Mouse (Mus musculus): Measurements from ENCODE around the gene Zfp157. TPM values are rescaled to one million over a fixed set of nuclear protein-coding genes. Genes with fewer than 3 reads are reported as not detected.
"Not testable (repeated sequence)": the region's sequence is repeated elsewhere in the genome, so short reads cannot be mapped to it uniquely, and the experiment has no call there.

The Zfp157 gene
- 48.4 and 52.9 TPM in 2 replicates for polyA plus RNA-seq (2014; fragmentation: Nextera tagmentation; extraction: Ambion mirVana)

- Histone ChIP-seq H3K4me2 (ENCODE audit: low read depth) (peak within 1 kb of the TSS; percentile 43), H3K9me3 (ENCODE audit: control insufficient read depth, low read length) (no peaks in the 10 kb centered on the region), H3K36me3 (ENCODE audit: control insufficient read depth, insufficient read depth, low read length) (peaks cover 13% of the 10 kb centered on the region), H3K27ac (ENCODE audit: low read depth, low read length) (peak within 1 kb of the TSS; percentile 81), H3K4me3 (ENCODE audit: low read depth, low read length) (peak within 1 kb of the TSS; percentile 93), H3K4me1 (ENCODE audit: control insufficient read depth, insufficient read depth, low read length) (peaks cover 16% of the 10 kb centered on the region; the same call in 1 of the 2 replicates), H3K9ac (ENCODE audit: low read length) (peak within 1 kb of the TSS; percentile 98), H3K27me3 (ENCODE audit: control insufficient read depth, insufficient read depth, low read length) (no peaks in the 10 kb centered on the region)
- under 1% methylated on average over 49 of the region's 49 CpGs for WGBS
- ATAC-seq (ENCODE audit: insufficient read depth, low FRiP score, low TSS enrichment) (peak; percentile 100), DNase-seq (ENCODE audit: low spot score) (peak; percentile 92)
Observed at GRCm38 (mm10) chr5:138441286-138442194, at the start of gene Zfp157. Zfp157 (plus strand) TSS chr5:138441468.

GRCm38 (mm10) chr5:138397795-138398337 lies 43.4 kb upstream of the Zfp157 start:
- WGBS: 69% methylated on average over 2 of the region's 2 CpGs

GRCm38 (mm10) chr5:138400431-138400830 lies 40.8 kb upstream of the Zfp157 start:
- not testable (repeated sequence) for H3K27me3 ChIP-seq (ENCODE audit: control insufficient read depth, insufficient read depth, low read length); H3K27ac ChIP-seq (ENCODE audit: low read depth, low read length); ATAC-seq (ENCODE audit: insufficient read depth, low FRiP score, low TSS enrichment); DNase-seq (ENCODE audit: low spot score); H3K4me1 ChIP-seq (ENCODE audit: control insufficient read depth, insufficient read depth, low read length); H3K9ac ChIP-seq (ENCODE audit: low read length); H3K4me3 ChIP-seq (ENCODE audit: low read depth, low read length); H3K36me3 ChIP-seq (ENCODE audit: control insufficient read depth, insufficient read depth, low read length); H3K9me3 ChIP-seq (ENCODE audit: control insufficient read depth, low read length); H3K4me2 ChIP-seq (ENCODE audit: low read depth)

More at GRCm38 (mm10) chr5:138397795-138398337, 43.4 kb upstream of the Zfp157 start:
- Histone ChIP-seq H3K27me3 (ENCODE audit: control insufficient read depth, insufficient read depth, low read length) (no peaks in the 10 kb centered on the region), H3K27ac (ENCODE audit: low read depth, low read length) (no peak overlapping the region), H3K4me1 (ENCODE audit: control insufficient read depth, insufficient read depth, low read length) (no peaks in the 10 kb centered on the region), H3K9me3 (ENCODE audit: control insufficient read depth, low read length) (no peaks in the 10 kb centered on the region), H3K4me3 (ENCODE audit: low read depth, low read length) (no peak overlapping the region), H3K36me3 (ENCODE audit: control insufficient read depth, insufficient read depth, low read length) (no peaks in the 10 kb centered on the region), H3K4me2 (ENCODE audit: low read depth) (no peak overlapping the region), H3K9ac (ENCODE audit: low read length) (no peak overlapping the region)
- DNase-seq (ENCODE audit: low spot score) (no peak), ATAC-seq (ENCODE audit: insufficient read depth, low FRiP score, low TSS enrichment) (no peak)

- DNase-seq (ENCODE audit: low spot score): no peak
- no peaks in the 10 kb centered on the region for H3K4me1 ChIP-seq (ENCODE audit: control insufficient read depth, insufficient read depth, low read length)
- no peak for ATAC-seq (ENCODE audit: insufficient read depth, low FRiP score, low TSS enrichment)
- H3K4me2 ChIP-seq (ENCODE audit: low read depth): no peak overlapping the region
- peaks cover 42% of the 10 kb centered on the region for H3K36me3 ChIP-seq (ENCODE audit: control insufficient read depth, insufficient read depth, low read length)
- H3K9ac ChIP-seq (ENCODE audit: low read length): no peak overlapping the region
- WGBS: 95% methylated on average over 4 of the region's 4 CpGs
- peaks cover 12% of the 10 kb centered on the region for H3K9me3 ChIP-seq (ENCODE audit: control insufficient read depth, low read length)
- no peaks in the 10 kb centered on the region for H3K27me3 ChIP-seq (ENCODE audit: control insufficient read depth, insufficient read depth, low read length)
- H3K4me3 ChIP-seq (ENCODE audit: low read depth, low read length): no peak overlapping the region
- no peak overlapping the region for H3K27ac ChIP-seq (ENCODE audit: low read depth, low read length)
Observed at GRCm38 (mm10) chr5:138458371-138458770, 17.1 kb downstream of the Zfp157 start.

- no peak overlapping the region for H3K27ac ChIP-seq (ENCODE audit: low read depth, low read length)
- no peak overlapping the region for H3K9ac ChIP-seq (ENCODE audit: low read length)
- no peaks in the 10 kb centered on the region for H3K4me1 ChIP-seq (ENCODE audit: control insufficient read depth, insufficient read depth, low read length)
- H3K9me3 ChIP-seq (ENCODE audit: control insufficient read depth, low read length): peaks cover 12% of the 10 kb centered on the region
- WGBS: 97% methylated on average over 1 of the region's 1 CpGs
- no peak overlapping the region for H3K4me3 ChIP-seq (ENCODE audit: low read depth, low read length)
- ATAC-seq (ENCODE audit: insufficient read depth, low FRiP score, low TSS enrichment): no peak
- peaks cover 42% of the 10 kb centered on the region for H3K36me3 ChIP-seq (ENCODE audit: control insufficient read depth, insufficient read depth, low read length)
- H3K27me3 ChIP-seq (ENCODE audit: control insufficient read depth, insufficient read depth, low read length): no peaks in the 10 kb centered on the region
- no peak for DNase-seq (ENCODE audit: low spot score)
- no peak overlapping the region for H3K4me2 ChIP-seq (ENCODE audit: low read depth)
Observed at GRCm38 (mm10) chr5:138459107-138459506, 17.8 kb downstream of the Zfp157 start.

GRCm38 (mm10) chr5:138473601-138474000 lies 32.3 kb downstream of the Zfp157 start:
- ATAC-seq (ENCODE audit: insufficient read depth, low FRiP score, low TSS enrichment): no peak
- Histone ChIP-seq H3K4me2 (ENCODE audit: low read depth) (no peak overlapping the region), H3K27me3 (ENCODE audit: control insufficient read depth, insufficient read depth, low read length) (no peaks in the 10 kb centered on the region), H3K9me3 (ENCODE audit: control insufficient read depth, low read length) (no peaks in the 10 kb centered on the region; the same call in 1 of the 2 replicates), H3K9ac (ENCODE audit: low read length) (no peak overlapping the region), H3K4me3 (ENCODE audit: low read depth, low read length) (no peak overlapping the region), H3K4me1 (ENCODE audit: control insufficient read depth, insufficient read depth, low read length) (no peaks in the 10 kb centered on the region), H3K27ac (ENCODE audit: low read depth, low read length) (no peak overlapping the region), H3K36me3 (ENCODE audit: control insufficient read depth, insufficient read depth, low read length) (no peaks in the 10 kb centered on the region)
- WGBS: 20% methylated on average over 6 of the region's 6 CpGs
- peak; percentile 63 for DNase-seq (ENCODE audit: low spot score)

- 98% methylated on average over 11 of the region's 12 CpGs for WGBS
- not testable (repeated sequence) for ATAC-seq (ENCODE audit: insufficient read depth, low FRiP score, low TSS enrichment); H3K27me3 ChIP-seq (ENCODE audit: control insufficient read depth, insufficient read depth, low read length); H3K36me3 ChIP-seq (ENCODE audit: control insufficient read depth, insufficient read depth, low read length); H3K9ac ChIP-seq (ENCODE audit: low read length); DNase-seq (ENCODE audit: low spot score); H3K4me2 ChIP-seq (ENCODE audit: low read depth); H3K4me3 ChIP-seq (ENCODE audit: low read depth, low read length); H3K9me3 ChIP-seq (ENCODE audit: control insufficient read depth, low read length); H3K4me1 ChIP-seq (ENCODE audit: control insufficient read depth, insufficient read depth, low read length); H3K27ac ChIP-seq (ENCODE audit: low read depth, low read length)
Observed at GRCm38 (mm10) chr5:138504548-138504947, 63.3 kb downstream of the Zfp157 start.

Measured in neural tube, embryonic 11.5 days (tissue).